Mouse (Mus musculus): Measurements from ENCODE around the gene Fgf22. TPM values are rescaled to one million over a fixed set of nuclear protein-coding genes. Genes with fewer than 3 reads are reported as not detected.

Gene Fgf22
- polyA plus RNA-seq, 1 experiment from 2014 or later: 0.38 TPM

GRCm38 (mm10) chr10:79712499-79713126 lies 42.3 kb upstream of the Fgf22 start:
- H3K27me3 ChIP-seq (ENCODE audit: control insufficient read depth, insufficient read depth, low read length): peaks cover 25% of the 10 kb centered on the region
- H3K9ac ChIP-seq (replicated peaks; ENCODE audit: low read length): no peak overlapping the region
- no peak overlapping the region for H3K4me2 ChIP-seq (ENCODE audit: low read depth, low read length)
- ATAC-seq (replicated peaks; ENCODE audit: insufficient number of reproducible peaks, low FRiP score, low TSS enrichment, low read depth) (peak; percentile 7; the same call in 1 of the 2 replicates), DNase-seq (ENCODE audit: low spot score) (peak; percentile 87)
- no peaks in the 10 kb centered on the region for H3K9me3 ChIP-seq (replicated peaks; ENCODE audit: control insufficient read depth, low read length)
- H3K36me3 ChIP-seq (replicated peaks; ENCODE audit: control insufficient read depth, insufficient read depth, low read depth, low read length): peaks cover 8% of the 10 kb centered on the region
- no peak overlapping the region for H3K27ac ChIP-seq (replicated peaks; ENCODE audit: low read depth, low read length)
- H3K4me1 ChIP-seq (ENCODE audit: control insufficient read depth, insufficient read depth, low read length): peaks cover 4% of the 10 kb centered on the region; the same call in 1 of the 2 replicates
- WGBS: 20% methylated on average over 4 of the region's 6 CpGs
- H3K4me3 ChIP-seq (ENCODE audit: low read depth, low read length): no peak overlapping the region

- Histone ChIP-seq H3K9ac (replicated peaks; ENCODE audit: low read length) (no peak overlapping the region), H3K4me1 (ENCODE audit: control insufficient read depth, insufficient read depth, low read length) (peaks cover 4% of the 10 kb centered on the region; the same call in 1 of the 2 replicates), H3K36me3 (replicated peaks; ENCODE audit: control insufficient read depth, insufficient read depth, low read depth, low read length) (peaks cover 8% of the 10 kb centered on the region), H3K27ac (replicated peaks; ENCODE audit: low read depth, low read length) (no peak overlapping the region), H3K27me3 (ENCODE audit: control insufficient read depth, insufficient read depth, low read length) (peaks cover 29% of the 10 kb centered on the region), H3K4me3 (ENCODE audit: low read depth, low read length) (no peak overlapping the region), H3K9me3 (replicated peaks; ENCODE audit: control insufficient read depth, low read length) (no peaks in the 10 kb centered on the region), H3K4me2 (ENCODE audit: low read depth, low read length) (no peak overlapping the region)
- 36% methylated on average over 1 of the region's 1 CpGs for WGBS
- ATAC-seq (replicated peaks; ENCODE audit: insufficient number of reproducible peaks, low FRiP score, low TSS enrichment, low read depth) (no peak), DNase-seq (ENCODE audit: low spot score) (no peak)
These were observed 41.7 kb upstream of the Fgf22 start for GRCm38 (mm10) chr10:79713163-79713562.

- ATAC-seq (replicated peaks; ENCODE audit: insufficient number of reproducible peaks, low FRiP score, low TSS enrichment, low read depth) (no peak), DNase-seq (ENCODE audit: low spot score) (no peak)
- H3K4me3 ChIP-seq (ENCODE audit: low read depth, low read length): no peak overlapping the region
- peaks cover 29% of the 10 kb centered on the region for H3K27me3 ChIP-seq (ENCODE audit: control insufficient read depth, insufficient read depth, low read length)
- H3K27ac ChIP-seq (replicated peaks; ENCODE audit: low read depth, low read length): no peak overlapping the region
- H3K9me3 ChIP-seq (replicated peaks; ENCODE audit: control insufficient read depth, low read length): no peaks in the 10 kb centered on the region
- no peak overlapping the region for H3K9ac ChIP-seq (replicated peaks; ENCODE audit: low read length)
- WGBS: 64% methylated on average over 4 of the region's 4 CpGs
- no peaks in the 10 kb centered on the region; the same call in none of the 2 replicates for H3K36me3 ChIP-seq (replicated peaks; ENCODE audit: control insufficient read depth, insufficient read depth, low read depth, low read length)
- H3K4me2 ChIP-seq (ENCODE audit: low read depth, low read length): no peak overlapping the region
- H3K4me1 ChIP-seq (ENCODE audit: control insufficient read depth, insufficient read depth, low read length): peaks cover 4% of the 10 kb centered on the region; the same call in 1 of the 2 replicates
These were observed 39.9 kb upstream of the Fgf22 start for GRCm38 (mm10) chr10:79714996-79715395.

GRCm38 (mm10) chr10:79716254-79716987 lies 38.5 kb upstream of the Fgf22 start, which contains the start of gene Hcn2:
TSS of gene Hcn2 (plus strand) at chr10:79716634.
- no peak for ATAC-seq (replicated peaks; ENCODE audit: insufficient number of reproducible peaks, low FRiP score, low TSS enrichment, low read depth)
- H3K4me3 ChIP-seq (ENCODE audit: low read depth, low read length): peak within 1 kb of the TSS; percentile 58
- peaks cover 29% of the 10 kb centered on the region for H3K27me3 ChIP-seq (ENCODE audit: control insufficient read depth, insufficient read depth, low read length)
- H3K9me3 ChIP-seq (replicated peaks; ENCODE audit: control insufficient read depth, low read length): no peaks in the 10 kb centered on the region
- no peaks in the 10 kb centered on the region; the same call in 1 of the 2 replicates for H3K36me3 ChIP-seq (replicated peaks; ENCODE audit: control insufficient read depth, insufficient read depth, low read depth, low read length)
- no peak within 1 kb of the TSS for H3K27ac ChIP-seq (replicated peaks; ENCODE audit: low read depth, low read length)
- no peak for DNase-seq (ENCODE audit: low spot score)
- H3K4me2 ChIP-seq (ENCODE audit: low read depth, low read length): peak within 1 kb of the TSS; percentile 97
- WGBS: 3% methylated on average over 45 of the region's 91 CpGs
- peaks cover 4% of the 10 kb centered on the region; the same call in 1 of the 2 replicates for H3K4me1 ChIP-seq (ENCODE audit: control insufficient read depth, insufficient read depth, low read length)
- H3K9ac ChIP-seq (replicated peaks; ENCODE audit: low read length): peak within 1 kb of the TSS; percentile 51

- peak overlapping the region; percentile 51 for H3K9ac ChIP-seq (replicated peaks; ENCODE audit: low read length)
- no peak overlapping the region for H3K27ac ChIP-seq (replicated peaks; ENCODE audit: low read depth, low read length)
- H3K4me1 ChIP-seq (ENCODE audit: control insufficient read depth, insufficient read depth, low read length): peaks cover 4% of the 10 kb centered on the region; the same call in 1 of the 2 replicates
- 0% methylated on average over 39 of the region's 44 CpGs for WGBS
- no peaks in the 10 kb centered on the region; the same call in 1 of the 2 replicates for H3K36me3 ChIP-seq (replicated peaks; ENCODE audit: control insufficient read depth, insufficient read depth, low read depth, low read length)
- ATAC-seq (replicated peaks; ENCODE audit: insufficient number of reproducible peaks, low FRiP score, low TSS enrichment, low read depth) (no peak), DNase-seq (ENCODE audit: low spot score) (no peak)
- peaks cover 29% of the 10 kb centered on the region for H3K27me3 ChIP-seq (ENCODE audit: control insufficient read depth, insufficient read depth, low read length)
- H3K9me3 ChIP-seq (replicated peaks; ENCODE audit: control insufficient read depth, low read length): no peaks in the 10 kb centered on the region
- peak overlapping the region; percentile 58 for H3K4me3 ChIP-seq (ENCODE audit: low read depth, low read length)
- H3K4me2 ChIP-seq (ENCODE audit: low read depth, low read length): peak overlapping the region; percentile 97
These were observed 37.9 kb upstream of the Fgf22 start for GRCm38 (mm10) chr10:79716988-79717355.

GRCm38 (mm10) chr10:79717640-79718357 lies 37.1 kb upstream of the Fgf22 start:
- WGBS: 7% methylated on average over 42 of the region's 43 CpGs
- Histone ChIP-seq H3K4me1 (ENCODE audit: control insufficient read depth, insufficient read depth, low read length) (peaks cover 4% of the 10 kb centered on the region; the same call in 1 of the 2 replicates), H3K9me3 (replicated peaks; ENCODE audit: control insufficient read depth, low read length) (no peaks in the 10 kb centered on the region), H3K4me3 (ENCODE audit: low read depth, low read length) (no peak overlapping the region; the same call in 1 of the 2 replicates), H3K36me3 (replicated peaks; ENCODE audit: control insufficient read depth, insufficient read depth, low read depth, low read length) (no peaks in the 10 kb centered on the region), H3K4me2 (ENCODE audit: low read depth, low read length) (peak overlapping the region; percentile 5; the same call in 1 of the 2 replicates), H3K27ac (replicated peaks; ENCODE audit: low read depth, low read length) (no peak overlapping the region), H3K9ac (replicated peaks; ENCODE audit: low read length) (no peak overlapping the region), H3K27me3 (ENCODE audit: control insufficient read depth, insufficient read depth, low read length) (peaks cover 29% of the 10 kb centered on the region)
- ATAC-seq (replicated peaks; ENCODE audit: insufficient number of reproducible peaks, low FRiP score, low TSS enrichment, low read depth) (no peak), DNase-seq (ENCODE audit: low spot score) (peak; percentile 91)

- no peak overlapping the region for H3K4me3 ChIP-seq (ENCODE audit: low read depth, low read length)
- DNase-seq (ENCODE audit: low spot score): no peak
- no peaks in the 10 kb centered on the region for H3K9me3 ChIP-seq (replicated peaks; ENCODE audit: control insufficient read depth, low read length)
- 68% methylated on average over 5 of the region's 5 CpGs for WGBS
- no peaks in the 10 kb centered on the region; the same call in 1 of the 2 replicates for H3K36me3 ChIP-seq (replicated peaks; ENCODE audit: control insufficient read depth, insufficient read depth, low read depth, low read length)
- ATAC-seq (replicated peaks; ENCODE audit: insufficient number of reproducible peaks, low FRiP score, low TSS enrichment, low read depth): no peak
- H3K27ac ChIP-seq (replicated peaks; ENCODE audit: low read depth, low read length): no peak overlapping the region
- H3K4me2 ChIP-seq (ENCODE audit: low read depth, low read length): no peak overlapping the region
- H3K27me3 ChIP-seq (ENCODE audit: control insufficient read depth, insufficient read depth, low read length): peaks cover 18% of the 10 kb centered on the region
- peaks cover 4% of the 10 kb centered on the region; the same call in 1 of the 2 replicates for H3K4me1 ChIP-seq (ENCODE audit: control insufficient read depth, insufficient read depth, low read length)
- H3K9ac ChIP-seq (replicated peaks; ENCODE audit: low read length): no peak overlapping the region
These were observed 33.8 kb upstream of the Fgf22 start for GRCm38 (mm10) chr10:79721089-79721488.

Data from embryonic facial prominence, embryonic 11.5 days (tissue).